Mouse (Mus musculus) R1 (cell line): ENCODE data around the gene Fbxl21.

Experiments
- DNase-seq: peaks from one replicate; pipeline ENCODE4 v3.0.0-alpha.2; 2018; ENCODE audit warnings: low read depth, low spot score

Gene Fbxl21

DNA sequence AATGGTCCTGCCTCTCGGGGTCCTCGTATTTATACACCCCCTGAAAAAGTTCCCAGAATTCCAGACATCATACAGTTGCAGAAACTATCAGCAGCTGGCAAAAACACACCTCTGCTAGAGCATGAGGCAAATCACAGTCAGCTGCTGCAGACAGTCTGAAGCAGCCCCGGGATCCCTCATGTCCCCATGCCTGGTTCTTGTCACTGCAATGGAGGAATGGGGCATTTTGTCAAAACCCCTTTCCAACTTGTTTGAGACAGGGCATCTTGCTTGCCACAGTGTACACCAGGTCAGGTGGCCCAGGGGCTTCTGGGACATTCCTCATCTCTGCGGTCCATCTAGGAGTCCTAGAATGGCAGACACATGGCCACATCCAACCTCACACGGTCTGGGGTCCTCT is 12.7 kb downstream of the Fbxl21 start:
- DNase-seq = no peak

DNA sequence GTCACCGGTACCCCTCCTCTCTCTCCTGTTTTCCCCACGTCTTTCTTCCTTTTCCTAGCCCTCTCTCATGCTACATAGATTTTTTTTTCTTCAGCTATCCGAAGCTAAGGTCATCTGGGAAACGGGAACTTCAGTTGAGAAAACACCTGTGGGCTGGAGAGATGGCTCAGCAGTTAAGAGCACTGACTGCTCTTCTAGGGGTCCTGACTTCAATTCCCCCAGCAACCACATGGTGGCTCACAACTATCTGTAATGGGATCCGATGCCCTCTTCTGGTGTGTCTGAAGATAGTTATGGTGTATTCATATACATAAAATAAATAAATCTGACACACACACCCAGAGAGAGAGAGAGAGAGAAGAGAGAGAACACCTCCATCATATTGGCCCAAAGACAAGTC is 13.3 kb downstream of the Fbxl21 start:
- no peak for DNase-seq

DNA sequence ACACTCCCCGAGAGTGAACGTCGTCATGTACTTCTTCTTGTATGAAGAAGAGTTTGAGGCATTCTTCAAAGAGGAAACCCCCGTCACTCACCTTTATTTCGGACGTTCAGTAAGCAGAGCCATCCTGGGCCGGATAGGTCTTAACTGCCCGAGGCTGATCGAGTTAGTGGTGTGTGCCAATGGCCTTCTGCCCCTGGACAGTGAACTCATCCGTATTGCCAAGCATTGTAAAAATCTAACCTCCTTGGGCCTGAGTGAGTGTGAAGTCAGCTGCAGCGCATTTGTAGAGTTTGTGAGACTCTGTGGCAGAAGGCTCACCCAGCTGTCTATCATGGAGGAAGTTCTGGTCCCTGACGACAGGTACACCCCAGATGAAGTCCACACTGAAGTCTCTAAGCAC is 14.8 kb downstream of the Fbxl21 start:
- no peak for DNase-seq

- no peak for DNase-seq
These were observed 17.6 kb downstream of the Fbxl21 start for GRCm38 (mm10) chr13:56539846-56540245.

GRCm38 (mm10) chr13:56543805-56544204 is 21.5 kb downstream of the Fbxl21 start:
- DNase-seq = no peak

DNA sequence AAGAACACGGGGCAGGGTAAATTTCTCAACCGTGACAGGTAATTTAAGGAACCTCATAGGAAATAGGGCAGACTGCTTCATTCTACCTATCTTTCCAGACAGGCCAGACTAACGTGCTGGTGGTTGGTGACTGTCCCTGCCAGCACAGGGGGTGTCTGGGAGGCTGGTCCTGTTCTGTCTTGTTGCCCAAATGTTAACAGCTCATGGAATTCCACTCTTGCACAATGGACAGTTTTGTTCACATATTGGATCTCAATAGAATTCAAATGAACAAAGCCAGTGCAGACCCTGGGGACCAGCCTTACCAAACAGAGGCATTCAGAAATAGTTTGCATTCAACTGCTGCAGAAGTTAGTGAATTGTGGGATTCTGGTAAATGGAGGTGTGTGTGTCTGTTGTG is 22.7 kb downstream of the Fbxl21 start:
- no peak for DNase-seq

DNA sequence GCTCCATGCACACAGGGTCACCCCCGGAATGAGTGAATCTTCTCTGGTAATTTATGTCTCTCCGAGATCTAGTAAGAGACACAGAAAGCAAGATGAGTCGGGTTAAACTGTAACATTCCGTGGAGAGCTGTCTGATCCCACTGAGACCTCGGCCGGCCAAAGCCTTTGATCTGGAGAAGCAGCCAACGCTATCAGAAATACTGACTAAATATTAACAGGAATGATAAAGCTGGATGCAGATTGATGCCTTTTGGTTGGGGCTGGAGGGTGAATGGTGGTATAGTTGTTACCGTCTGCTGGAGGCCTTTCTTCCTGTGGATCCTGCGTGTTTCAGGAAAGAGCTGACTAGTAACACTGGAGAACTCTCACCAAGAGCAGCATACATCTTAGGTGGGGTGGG is 26.1 kb downstream of the Fbxl21 start, which contains the start of gene Lect2:
Gene Lect2 (minus strand): TSS at position 102 of the 400 bp plus-strand sequence.
- no peak for DNase-seq

GRCm38 (mm10) chr13:56549364-56549763 is 27.1 kb downstream of the Fbxl21 start:
- no peak for DNase-seq

DNA sequence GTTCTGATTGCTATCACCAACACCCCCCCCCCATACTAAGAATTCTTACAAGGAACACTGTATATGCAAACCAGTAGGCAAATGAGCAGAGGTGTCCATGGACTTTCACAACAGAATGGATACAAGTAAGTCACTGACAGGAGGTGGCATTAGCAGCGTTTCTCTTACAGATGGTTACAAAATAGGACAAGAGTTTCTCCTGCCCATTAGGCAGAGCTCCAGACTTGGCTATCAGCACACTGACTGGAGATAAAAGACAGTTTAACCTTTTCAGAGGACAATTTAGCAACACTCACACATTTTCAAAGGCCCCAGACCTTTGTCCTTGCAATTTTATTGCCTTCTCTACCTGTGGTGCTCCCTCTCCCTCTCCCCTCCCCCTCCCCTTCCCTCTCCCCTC is 28.3 kb downstream of the Fbxl21 start:
- DNase-seq = no peak

- DNase-seq = no peak
These were observed 29.4 kb downstream of the Fbxl21 start for GRCm38 (mm10) chr13:56551661-56552060.

- no peak for DNase-seq
These were observed 31.7 kb downstream of the Fbxl21 start for GRCm38 (mm10) chr13:56553923-56554322.

DNA sequence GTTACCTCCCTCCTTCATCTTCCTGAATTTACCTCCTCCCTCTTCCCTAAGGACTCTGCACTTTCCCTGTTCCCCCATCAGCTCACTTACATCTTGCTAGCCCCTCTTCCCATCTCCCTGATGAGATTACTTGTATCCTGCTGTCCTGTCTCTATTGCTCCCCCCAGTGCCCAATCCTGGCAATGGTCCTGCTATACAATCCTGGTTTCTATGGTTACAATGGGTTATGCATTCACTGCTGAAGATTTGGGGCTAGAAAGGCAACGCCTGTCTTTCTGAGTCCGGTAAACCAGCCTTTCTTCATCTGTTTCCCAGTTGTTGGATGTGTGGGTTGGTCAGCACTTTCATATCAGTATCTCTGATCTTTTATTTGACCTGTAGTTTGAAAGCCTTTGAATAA is 32.1 kb downstream of the Fbxl21 start:
- DNase-seq = peak; percentile 86

DNA sequence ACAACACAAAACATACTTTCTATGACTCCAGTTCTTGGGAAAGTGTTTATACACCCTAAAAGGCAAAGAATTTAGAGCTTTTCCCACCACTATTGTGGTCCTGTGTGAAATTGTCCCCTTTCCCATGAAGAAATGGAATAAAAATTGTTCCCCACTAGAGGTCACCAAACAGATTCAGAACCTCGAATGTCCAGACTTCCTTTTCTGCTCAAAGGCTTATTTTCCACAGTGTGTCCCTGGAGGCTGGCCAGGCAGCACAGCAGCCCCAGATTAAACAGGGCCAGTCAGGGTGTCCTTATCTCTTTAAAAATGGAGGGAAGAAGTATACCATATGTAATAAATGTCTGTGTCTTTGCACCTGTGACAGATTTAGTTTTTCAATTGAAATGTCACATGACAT is 33.7 kb downstream of the Fbxl21 start:
- peak; percentile 14 for DNase-seq

GRCm38 (mm10) chr13:56556701-56557100 is 34.4 kb downstream of the Fbxl21 start:
- DNase-seq = no peak

- no peak for DNase-seq
These were observed 36.5 kb downstream of the Fbxl21 start for GRCm38 (mm10) chr13:56558811-56559210.

DNA sequence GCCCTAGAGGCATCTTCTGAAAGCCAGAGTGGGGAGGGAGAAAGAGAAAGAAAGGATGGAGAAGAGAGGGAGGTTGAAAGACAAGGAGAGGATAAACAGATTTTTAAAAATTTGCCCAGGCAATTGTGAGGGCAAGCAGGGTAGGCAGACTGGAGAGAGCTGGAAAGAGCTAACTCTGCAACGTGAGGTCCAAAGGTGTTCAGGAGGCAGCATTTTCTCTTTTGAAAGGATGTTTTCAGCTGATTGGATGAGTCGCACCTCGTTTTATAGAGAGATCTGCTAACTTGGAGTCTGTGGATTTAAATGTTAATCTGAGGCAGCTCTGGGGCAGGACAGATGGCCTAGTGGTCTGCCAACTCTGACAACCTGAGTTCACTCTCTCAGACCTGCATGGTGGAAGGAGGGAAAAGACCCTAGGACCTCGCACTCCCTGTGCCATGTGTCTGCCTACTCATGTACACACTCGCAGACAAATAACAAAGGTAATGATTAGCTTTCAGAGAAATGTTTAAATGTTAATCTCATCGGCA is 37.6 kb downstream of the Fbxl21 start:
- no peak for DNase-seq

DNA sequence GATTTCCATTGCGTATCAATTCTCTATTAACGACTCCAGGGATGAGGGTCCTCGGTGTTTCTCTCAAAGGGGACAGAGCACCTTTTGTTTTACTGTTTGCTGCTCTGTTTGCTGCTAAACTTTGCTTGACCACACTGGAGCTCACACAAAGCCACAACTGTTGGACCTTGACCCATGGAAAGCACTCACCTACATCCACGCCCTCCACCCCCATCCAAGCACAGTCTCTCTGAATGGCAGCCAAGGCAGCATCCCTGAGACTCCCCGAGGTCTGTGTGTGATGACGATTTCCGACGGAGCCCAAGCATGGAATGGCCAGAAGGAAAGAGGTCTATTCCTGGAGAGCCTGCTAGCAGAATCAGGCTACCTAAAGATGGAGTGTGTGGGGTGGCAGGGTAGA is 38.9 kb downstream of the Fbxl21 start:
- DNase-seq = no peak

- DNase-seq = peak; percentile 30
These were observed 40.8 kb downstream of the Fbxl21 start for GRCm38 (mm10) chr13:56563075-56563474.

- DNase-seq = no peak
These were observed 44.1 kb downstream of the Fbxl21 start for GRCm38 (mm10) chr13:56566336-56566735.

DNA sequence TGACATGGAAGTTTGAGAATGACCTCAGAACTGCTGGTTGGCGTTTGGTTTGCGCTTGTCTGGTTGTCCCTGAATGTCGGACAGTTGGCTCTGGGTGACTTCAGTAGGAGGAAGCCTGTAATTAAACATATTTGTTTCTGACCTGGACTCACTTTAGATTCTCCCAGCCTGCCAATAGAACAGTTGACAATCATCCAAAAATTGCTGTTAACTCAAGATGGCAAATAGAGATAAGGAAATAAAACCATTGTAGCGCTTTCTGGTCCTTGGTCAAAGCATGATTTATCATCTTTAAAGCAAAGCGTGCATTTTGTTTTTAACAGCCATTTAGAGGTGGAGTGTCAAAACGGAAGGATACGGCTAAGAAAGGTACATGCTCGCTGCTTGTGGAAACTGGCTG is 49.4 kb downstream of the Fbxl21 start:
- DNase-seq = no peak

GRCm38 (mm10) chr13:56575074-56575473 is 52.8 kb downstream of the Fbxl21 start:
- DNase-seq = no peak

DNA sequence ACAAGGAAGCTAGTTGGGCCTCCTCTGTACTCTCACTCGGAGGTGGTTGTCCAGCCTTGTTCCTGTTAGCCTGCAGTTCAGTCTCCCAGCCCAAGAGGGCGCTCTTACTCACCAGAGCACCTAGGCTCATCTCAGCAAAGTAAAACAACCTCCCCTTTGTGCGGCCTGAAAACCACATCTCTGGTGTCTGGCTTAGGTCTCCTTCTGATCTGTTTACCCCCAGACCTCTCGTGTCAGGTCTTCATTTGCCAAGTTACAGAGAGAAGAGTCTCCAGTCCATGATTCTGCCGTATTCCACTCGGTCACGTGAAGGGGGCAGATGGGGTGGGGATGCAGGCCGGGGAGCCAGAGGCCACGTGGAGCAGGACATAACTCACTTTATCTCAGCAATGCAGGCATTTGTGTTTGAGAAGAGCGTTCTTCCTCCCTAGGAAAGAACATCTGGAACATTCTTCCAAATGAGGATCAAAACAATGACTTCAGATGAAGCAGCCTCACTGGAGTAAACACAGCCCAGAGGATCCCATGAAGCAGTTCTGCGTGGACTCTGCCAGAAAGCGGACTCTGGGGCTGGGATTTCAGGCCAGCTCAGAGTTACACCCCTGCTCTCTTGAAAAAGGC is 53.5 kb downstream of the Fbxl21 start:
- DNase-seq = peak; percentile 85

- DNase-seq = no peak
These were observed 55.8 kb downstream of the Fbxl21 start for GRCm38 (mm10) chr13:56578097-56578496.

DNA sequence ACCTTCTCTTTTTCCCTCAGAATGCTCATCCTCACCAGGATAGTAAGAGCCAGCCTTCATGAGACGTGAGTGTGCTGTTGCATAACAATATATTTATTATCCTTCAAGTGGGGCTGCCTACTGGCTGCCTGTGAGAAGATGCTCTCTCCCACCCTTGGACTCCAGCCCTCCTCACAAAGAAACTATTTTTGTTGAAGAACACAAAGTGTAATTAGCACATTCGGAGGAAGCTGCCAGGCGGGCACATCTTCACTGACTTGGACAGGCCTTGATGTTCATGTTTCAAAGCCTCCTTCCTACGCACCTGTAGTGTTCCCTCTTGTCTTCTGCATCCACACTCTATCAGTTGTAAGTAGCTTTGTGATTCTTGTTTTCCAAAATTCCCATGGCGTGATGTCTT is 58.2 kb downstream of the Fbxl21 start:
- DNase-seq = no peak
